Mouse (Mus musculus) liver, embryonic 13.5 days (tissue): Measurements from ENCODE around the gene Atp2b2. TPM values are rescaled to one million over a fixed set of nuclear protein-coding genes. Genes with fewer than 3 reads are reported as not detected.
A peak's percentile ranks its signal among the peaks of the same experiment; 100 is the strongest.

Source experiments
- ATAC-seq: fragments of 200-750 bp; cut with Nextera tagmentation; 2 replicates; pipeline ENCODE4 v1.8.0; 2017; ENCODE audit warnings: low read depth, mild to moderate bottlenecking, moderate number of reproducible peaks, moderate library complexity
- DNase-seq: peaks from one replicate; pipeline ENCODE4 v3.0.0; 2022
- H3K27ac ChIP-seq: fragments of 300-500 bp; sonication (generic); 2 replicates; pipeline ENCODE4 v1.5.1; 2015; ENCODE audit warnings: moderate library complexity, mild to moderate bottlenecking, inconsistent platforms
- H3K27me3 ChIP-seq: fragments of 300-500 bp; sonication (generic); 2 replicates; pipeline ENCODE4 v1.6.1; 2015; ENCODE audit warnings: mild to moderate bottlenecking, inconsistent platforms
- H3K36me3 ChIP-seq: fragments of 300-500 bp; sonication (generic); 2 replicates; pipeline ENCODE4 v1.6.1; 2015; ENCODE audit warnings: mild to moderate bottlenecking, inconsistent platforms
- H3K4me1 ChIP-seq: fragments of 300-500 bp; sonication (generic); replicated peaks from 2 replicates; pipeline ENCODE4 v1.6.1; 2015; ENCODE audit warnings: inconsistent platforms
- H3K4me2 ChIP-seq: fragments of 300-500 bp; sonication (generic); 2 replicates; pipeline ENCODE4 v1.6.1; 2015; ENCODE audit warnings: inconsistent platforms, mild to moderate bottlenecking, moderate library complexity
- H3K4me3 ChIP-seq: fragments of 300-500 bp; sonication (generic); replicated peaks from 2 replicates; pipeline ENCODE4 v1.5.1; 2015; ENCODE audit warnings: mild to moderate bottlenecking, inconsistent platforms
- H3K9ac ChIP-seq: fragments of 300-500 bp; sonication (generic); 2 replicates; pipeline ENCODE4 v1.6.1; 2015; ENCODE audit warnings: mild to moderate bottlenecking, inconsistent platforms
- H3K9me3 ChIP-seq: fragments of 300-500 bp; sonication (generic); replicated peaks from 2 replicates; pipeline ENCODE4 v1.6.1; 2016; ENCODE audit warnings: inconsistent platforms
- WGBS: fragments of 180-500 bp; shearing (Covaris S2); methylation state at CpG from one replicate; pipeline ENCODE4 v1.1.7; 2015; ENCODE audit not compliant: insufficient replicate concordance; 5-methylcytosine and 5-hydroxymethylcytosine counted together
- polyA plus RNA-seq: library from polyadenylated mRNA; unstranded; fragments of >200 nt; fragmentation: Nextera tagmentation; extraction: Ambion mirVana; gene quantifications from 2 replicates; pipeline ENCODE4 v1.2.1, GENCODE M21; 2015

The Atp2b2 gene
- polyA plus RNA-seq, 1 experiment from 2014 or later = 0.58 TPM

DNA sequence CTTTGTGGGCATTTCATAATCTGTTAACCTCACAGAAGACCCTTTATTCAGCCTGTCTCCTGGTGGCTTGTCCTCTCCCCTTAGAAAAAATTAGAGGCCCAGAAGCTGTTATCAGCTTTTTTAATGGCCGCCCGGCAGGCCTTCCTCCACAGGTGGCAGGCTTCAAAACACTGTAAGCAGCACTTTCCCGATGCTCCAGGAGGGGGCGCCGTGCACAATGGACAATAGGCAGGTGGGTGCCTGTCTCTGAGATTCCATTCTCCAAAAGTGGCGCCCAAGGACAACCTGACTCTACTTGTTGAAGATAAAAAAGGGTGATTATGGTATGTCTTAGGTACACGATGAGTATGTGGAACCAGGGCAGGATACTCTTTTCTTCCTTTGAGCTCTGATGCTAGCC lies 220.0 kb downstream of the Atp2b2 start:
- Histone ChIP-seq H3K4me2 (no peak overlapping the region), H3K27me3 (no peaks in the 10 kb centered on the region), H3K4me3 (no peak overlapping the region), H3K27ac (no peak overlapping the region), H3K9me3 (no peaks in the 10 kb centered on the region), H3K36me3 (no peaks in the 10 kb centered on the region), H3K4me1 (no peaks in the 10 kb centered on the region), H3K9ac (no peak overlapping the region)
- whole genome bisulfite sequencing = 22% methylated on average over 7 of the region's 7 CpGs
- no peak for DNase-seq
- no peak for ATAC-seq

- no peak overlapping the region for H3K27ac ChIP-seq
- 61% methylated on average over 3 of the region's 3 CpGs for whole genome bisulfite sequencing
- H3K36me3 ChIP-seq = no peaks in the 10 kb centered on the region
- H3K4me2 ChIP-seq = no peak overlapping the region
- no peak overlapping the region for H3K4me3 ChIP-seq
- no peaks in the 10 kb centered on the region for H3K27me3 ChIP-seq
- H3K9ac ChIP-seq = no peak overlapping the region
- DNase-seq = no peak
- H3K4me1 ChIP-seq = no peaks in the 10 kb centered on the region
- no peaks in the 10 kb centered on the region for H3K9me3 ChIP-seq
- no peak for ATAC-seq
Measured at GRCm38 (mm10) chr6:113816690-113817089, 225.7 kb downstream of the Atp2b2 start.

DNA sequence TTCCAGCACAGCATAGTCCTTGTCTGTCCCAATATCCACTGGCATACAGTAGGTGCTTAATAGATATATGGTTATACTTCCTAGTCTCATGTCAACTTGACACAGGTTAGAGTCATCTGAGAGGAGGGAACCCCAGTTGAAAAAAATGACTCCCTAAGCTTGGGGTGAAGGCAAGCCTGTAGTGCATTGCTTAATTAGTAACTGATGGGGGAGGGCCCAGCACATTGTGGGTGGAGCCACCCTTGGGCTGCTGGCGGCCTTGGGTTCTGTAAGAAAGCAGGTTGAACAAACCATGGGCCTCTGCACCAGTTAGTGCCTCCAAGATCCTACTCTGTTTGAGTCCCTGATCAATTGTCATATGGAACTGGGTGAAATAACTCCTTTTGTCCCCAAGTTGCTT lies 231.0 kb downstream of the Atp2b2 start:
- ATAC-seq = no peak
- Histone ChIP-seq H3K9ac (no peak overlapping the region), H3K4me3 (no peak overlapping the region), H3K4me2 (no peak overlapping the region), H3K4me1 (no peaks in the 10 kb centered on the region), H3K27me3 (no peaks in the 10 kb centered on the region), H3K9me3 (no peaks in the 10 kb centered on the region), H3K36me3 (no peaks in the 10 kb centered on the region), H3K27ac (no peak overlapping the region)
- WGBS = 26% methylated on average over 1 of the region's 1 CpGs
- DNase-seq = no peak

- WGBS = 56% methylated on average over 4 of the region's 4 CpGs
- H3K9me3 ChIP-seq = peaks cover 1% of the 10 kb centered on the region; the same call in 1 of the 2 replicates
- no peak overlapping the region for H3K9ac ChIP-seq
Measured at GRCm38 (mm10) chr6:113810667-113811066, 231.7 kb downstream of the Atp2b2 start.

GRCm38 (mm10) chr6:113806241-113806640 lies 236.2 kb downstream of the Atp2b2 start:
- DNase-seq (no peak), ATAC-seq (no peak)
- Histone ChIP-seq H3K36me3 (0 out of 2 replicates have a peak, but pooled peaks cover 3% of the 10 kb centered on the region), H3K4me2 (no peak overlapping the region), H3K4me3 (no peak overlapping the region), H3K9me3 (peaks cover 10% of the 10 kb centered on the region), H3K9ac (no peak overlapping the region), H3K4me1 (no peaks in the 10 kb centered on the region), H3K27ac (no peak overlapping the region), H3K27me3 (no peaks in the 10 kb centered on the region)
- 70% methylated on average over 5 of the region's 5 CpGs for WGBS

More at GRCm38 (mm10) chr6:113810667-113811066, 231.7 kb downstream of the Atp2b2 start:
- no peak overlapping the region for H3K4me2 ChIP-seq
- H3K27ac ChIP-seq = no peak overlapping the region
- no peak for DNase-seq
- no peak for ATAC-seq
- no peaks in the 10 kb centered on the region for H3K27me3 ChIP-seq
- H3K4me1 ChIP-seq = no peaks in the 10 kb centered on the region
- no peak overlapping the region for H3K4me3 ChIP-seq
- no peaks in the 10 kb centered on the region for H3K36me3 ChIP-seq

DNA sequence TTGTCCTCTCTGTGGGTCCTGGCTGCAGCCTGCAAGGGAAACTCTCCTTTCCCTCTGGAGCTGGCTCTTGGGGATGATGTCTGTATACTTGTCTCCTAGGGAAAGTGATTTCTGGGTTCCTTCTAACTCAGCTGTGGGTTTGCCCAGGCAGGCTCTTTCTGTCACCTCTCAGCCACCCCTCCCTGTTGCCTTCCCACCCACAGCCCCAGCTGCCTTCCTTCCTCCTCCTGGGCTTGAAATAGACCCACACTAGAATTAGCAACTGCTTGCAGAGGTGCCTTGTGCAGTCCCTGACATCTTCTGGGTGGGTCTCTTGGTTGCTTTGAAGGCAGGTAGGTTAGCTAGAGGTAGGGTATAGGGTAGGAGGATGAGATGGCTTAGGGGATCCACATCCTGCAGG lies 241.2 kb downstream of the Atp2b2 start:
- ATAC-seq = no peak
- Histone ChIP-seq H3K4me3 (no peak overlapping the region), H3K4me1 (no peaks in the 10 kb centered on the region)

DNA sequence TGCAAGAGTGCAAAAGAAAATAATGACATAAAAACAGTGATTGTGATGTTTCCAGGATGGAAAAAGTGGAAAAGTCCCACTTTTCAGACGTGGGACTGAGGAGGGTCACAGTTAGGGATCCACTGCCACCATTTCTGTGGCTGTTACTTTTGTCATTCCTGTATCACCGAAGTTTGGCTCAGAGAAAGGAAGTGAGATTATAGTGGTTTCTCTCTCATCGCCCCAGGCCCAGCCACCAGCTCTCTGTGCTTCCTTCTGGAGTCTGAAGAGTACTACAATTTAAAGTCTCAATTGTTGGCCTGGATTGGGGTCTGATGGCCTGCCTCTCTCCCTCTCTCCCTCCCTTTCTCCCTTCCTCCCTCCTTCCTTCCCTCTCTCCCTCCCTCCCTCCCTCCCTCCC lies 242.5 kb downstream of the Atp2b2 start:
- ATAC-seq (no peak), DNase-seq (no peak)
- Histone ChIP-seq H3K27me3 (no peaks in the 10 kb centered on the region), H3K36me3 (no peaks in the 10 kb centered on the region), H3K4me1 (no peaks in the 10 kb centered on the region), H3K27ac (no peak overlapping the region), H3K9ac (no peak overlapping the region), H3K9me3 (peaks cover 1% of the 10 kb centered on the region; the same call in 1 of the 2 replicates), H3K4me3 (no peak overlapping the region), H3K4me2 (no peak overlapping the region)
- WGBS = 27% methylated on average over 3 of the region's 3 CpGs

More for the DNA sequence above, 241.2 kb downstream of the Atp2b2 start:
- no peak overlapping the region for H3K4me2 ChIP-seq
- DNase-seq = no peak
- peaks cover 10% of the 10 kb centered on the region for H3K9me3 ChIP-seq
- no peaks in the 10 kb centered on the region for H3K27me3 ChIP-seq
- H3K27ac ChIP-seq = no peak overlapping the region
- H3K36me3 ChIP-seq = 0 out of 2 replicates have a peak, but pooled peaks cover 3% of the 10 kb centered on the region
- no peak overlapping the region for H3K9ac ChIP-seq

GRCm38 (mm10) chr6:113799349-113799748 lies 243.1 kb downstream of the Atp2b2 start:
- Histone ChIP-seq H3K36me3 (no peaks in the 10 kb centered on the region), H3K27me3 (no peaks in the 10 kb centered on the region), H3K27ac (no peak overlapping the region), H3K4me2 (no peak overlapping the region), H3K9ac (no peak overlapping the region), H3K9me3 (no peaks in the 10 kb centered on the region), H3K4me3 (no peak overlapping the region), H3K4me1 (no peaks in the 10 kb centered on the region)
- DNase-seq = no peak
- 70% methylated on average over 9 of the region's 9 CpGs for WGBS
- ATAC-seq = no peak

- Histone ChIP-seq H3K4me1 (no peaks in the 10 kb centered on the region), H3K9ac (no peak overlapping the region), H3K36me3 (no peaks in the 10 kb centered on the region), H3K27ac (no peak overlapping the region), H3K9me3 (no peaks in the 10 kb centered on the region), H3K27me3 (no peaks in the 10 kb centered on the region), H3K4me3 (no peak overlapping the region), H3K4me2 (no peak overlapping the region)
- ATAC-seq = no peak
- WGBS = 48% methylated on average over 2 of the region's 2 CpGs
- DNase-seq = no peak
Measured at GRCm38 (mm10) chr6:113798921-113799320, 243.5 kb downstream of the Atp2b2 start.

GRCm38 (mm10) chr6:113795241-113795702 lies 247.1 kb downstream of the Atp2b2 start:
- Histone ChIP-seq H3K4me2 (no peak overlapping the region), H3K4me1 (no peaks in the 10 kb centered on the region), H3K36me3 (no peaks in the 10 kb centered on the region), H3K27me3 (no peaks in the 10 kb centered on the region), H3K4me3 (no peak overlapping the region), H3K9ac (no peak overlapping the region), H3K9me3 (no peaks in the 10 kb centered on the region), H3K27ac (no peak overlapping the region)
- no peak for ATAC-seq
- 21% methylated on average over 4 of the region's 4 CpGs for WGBS
- no peak for DNase-seq

DNA sequence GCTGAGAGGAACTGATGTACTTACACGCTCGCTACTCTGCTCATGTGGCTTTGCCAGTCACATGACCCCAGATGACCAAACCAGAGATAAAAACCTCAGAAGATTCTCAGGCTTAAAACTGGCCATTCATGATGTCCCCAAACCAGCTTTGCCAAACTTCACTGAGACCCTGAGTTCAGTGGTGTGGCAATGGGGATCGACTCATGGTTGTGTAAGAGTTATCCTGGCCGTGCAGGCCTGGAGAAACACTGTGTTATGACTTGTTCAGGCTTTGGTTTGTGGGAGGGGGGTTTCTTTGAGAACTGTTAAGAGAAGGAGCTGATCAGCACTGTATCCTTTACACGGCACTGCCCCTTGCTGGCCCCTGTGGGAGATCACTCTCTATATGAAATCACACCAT lies 250.0 kb downstream of the Atp2b2 start:
- WGBS = 58% methylated on average over 5 of the region's 5 CpGs
- Histone ChIP-seq H3K36me3 (no peaks in the 10 kb centered on the region), H3K9me3 (no peaks in the 10 kb centered on the region), H3K4me3 (no peak overlapping the region), H3K27ac (no peak overlapping the region), H3K4me2 (no peak overlapping the region), H3K9ac (no peak overlapping the region), H3K27me3 (no peaks in the 10 kb centered on the region), H3K4me1 (no peaks in the 10 kb centered on the region)
- ATAC-seq (no peak), DNase-seq (no peak)

DNA sequence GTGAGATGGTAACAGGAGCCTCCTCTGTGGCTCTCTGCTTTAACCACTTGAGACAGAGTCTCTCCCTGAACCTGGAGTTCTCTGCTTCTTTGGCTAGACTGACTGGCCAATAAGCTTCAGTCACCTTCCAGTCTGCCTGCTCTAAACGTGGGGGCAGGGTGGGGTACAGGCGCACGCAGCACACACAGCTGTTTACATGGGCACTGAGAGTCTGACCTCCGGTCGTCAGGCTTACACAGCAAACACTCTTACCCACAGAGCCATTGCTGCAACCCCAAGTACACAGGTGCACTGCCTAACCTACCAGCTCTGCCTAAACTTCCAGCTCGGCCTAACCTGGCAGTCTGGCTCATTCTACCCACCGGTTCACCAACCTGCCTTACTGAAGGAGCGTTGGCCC lies 251.4 kb downstream of the Atp2b2 start:
- DNase-seq (no peak), ATAC-seq (peak; percentile 64; the same call in 1 of the 2 replicates)
- H3K36me3 ChIP-seq = no peaks in the 10 kb centered on the region
- H3K27ac ChIP-seq = no peak overlapping the region
- no peaks in the 10 kb centered on the region for H3K4me1 ChIP-seq
- H3K9ac ChIP-seq = no peak overlapping the region
- H3K27me3 ChIP-seq = no peaks in the 10 kb centered on the region
- no peaks in the 10 kb centered on the region for H3K9me3 ChIP-seq
- H3K4me2 ChIP-seq = no peak overlapping the region
- H3K4me3 ChIP-seq = no peak overlapping the region
- 56% methylated on average over 8 of the region's 8 CpGs for WGBS
